Mouse (Mus musculus) MEL (cell line): ENCODE results near the gene Spg11.

Experiments
- BHLHE40 ChIP-seq: IDR thresholded peaks from 2 replicates; pipeline ENCODE4 v1.6.1; 2012; ENCODE audit warnings: low read depth, mild to moderate bottlenecking, inconsistent platforms, low read length, improper control_type of control experiment, borderline replicate concordance
- CTCF ChIP-seq, 3 experiments: IDR thresholded peaks in 2 of 3; conservative IDR thresholded peaks in 1 of 3; 2 replicates each; pipeline ENCODE4 v1.5.1; 2011 to 2012; ENCODE audit warnings: low read length in 3 of 3, low read depth in 2 of 3, mild to moderate bottlenecking in 2 of 3, improper control_type of control experiment in 1 of 3, inconsistent platforms in 1 of 3, mixed read lengths in 1 of 3, moderate library complexity in 1 of 3; ENCODE audit not compliant: control insufficient read depth in 1 of 3, insufficient read depth in 1 of 3, poor library complexity in 1 of 3, severe bottlenecking in 1 of 3
- E2F4 ChIP-seq: IDR thresholded peaks from 2 replicates; pipeline ENCODE4 v1.6.1; 2011; ENCODE audit warnings: low read depth, low read length, improper control_type of control experiment, borderline replicate concordance
- EP300 ChIP-seq, 2 experiments: IDR thresholded peaks; 2 replicates each; pipeline ENCODE4 v1.6.1; 2011; ENCODE audit warnings: improper control_type of control experiment in 2 of 2, low read length in 2 of 2, low read depth in 1 of 2, mild to moderate bottlenecking in 1 of 2
- POLR2A ChIP-seq, 2 experiments: IDR thresholded peaks; 2 replicates each; pipeline ENCODE4 v1.6.1; 2011 to 2012; ENCODE audit warnings: low read length in 2 of 2, mild to moderate bottlenecking in 2 of 2, control low read depth in 1 of 2, improper control_type of control experiment in 1 of 2, low read depth in 1 of 2, moderate library complexity in 1 of 2; ENCODE audit not compliant: control insufficient read depth in 1 of 2, insufficient read depth in 1 of 2, poor library complexity in 1 of 2
- POLR2AphosphoS5 ChIP-seq: IDR thresholded peaks from 2 replicates; pipeline ENCODE4 v1.6.1; 2012; ENCODE audit warnings: low read depth, borderline replicate concordance, mild to moderate bottlenecking, inconsistent platforms, low read length, moderate library complexity, mixed read lengths
- TBP ChIP-seq: IDR thresholded peaks from 2 replicates; pipeline ENCODE4 v1.8.0; 2011; ENCODE audit warnings: low read depth, low read length, improper control_type of control experiment

DNA sequence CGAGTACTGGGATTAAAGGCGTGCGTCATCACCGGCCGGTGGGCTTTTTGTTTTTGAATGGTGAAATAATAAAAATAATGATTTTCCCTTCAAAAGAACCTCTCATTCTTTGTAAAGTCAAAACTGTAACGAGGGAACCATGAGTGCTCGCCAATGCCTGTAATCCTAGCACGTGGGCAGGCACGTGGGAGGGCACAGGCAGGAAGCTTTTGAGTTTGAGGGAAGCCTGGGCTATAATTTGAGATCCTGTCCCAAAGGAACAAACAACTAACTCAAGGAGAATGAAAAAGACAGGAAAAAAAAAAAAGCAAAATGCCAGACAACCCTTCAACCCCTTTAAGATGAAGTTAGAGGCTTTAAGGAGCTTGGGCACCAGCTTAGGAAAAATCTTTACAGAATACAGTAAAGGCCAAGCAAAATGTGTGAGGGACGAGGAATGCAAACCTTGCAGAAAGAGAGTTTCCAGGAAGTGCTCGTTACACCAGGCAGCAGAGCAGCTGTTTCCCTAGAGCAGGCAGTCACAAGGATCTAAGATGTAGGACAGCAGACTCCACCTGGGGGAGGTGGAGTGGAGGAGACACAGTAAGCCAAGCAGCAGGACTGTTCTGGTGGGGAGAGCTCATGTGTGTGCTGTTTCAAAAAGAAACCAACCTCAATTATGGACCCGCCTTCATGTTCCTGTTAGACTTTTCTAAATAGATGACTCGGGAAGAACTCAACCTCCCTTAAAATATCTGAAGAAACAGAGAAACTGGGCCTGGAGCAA lies 45.4 kb upstream of the Spg11 start:
- no peak for TF ChIP-seq CTCF (IDR thresholded peaks at IDR 0.05 in 2 of 3, conservative IDR thresholded peaks at IDR 0.05 in 1 of 3; ENCODE audit: control insufficient read depth in 1 of 3, insufficient read depth in 1 of 3, low read depth in 2 of 3, low read length in 3 of 3, poor library complexity in 1 of 3, severe bottlenecking in 1 of 3)
- TF ChIP-seq EP300 (IDR thresholded peaks at IDR 0.05; ENCODE audit: low read depth in 1 of 2, low read length in 2 of 2), result no peak
- no peak for TF ChIP-seq E2F4
- no peak for TF ChIP-seq POLR2A (IDR thresholded peaks at IDR 0.05; ENCODE audit: control insufficient read depth in 1 of 2, insufficient read depth in 1 of 2, low read depth in 1 of 2, low read length in 2 of 2, poor library complexity in 1 of 2)
- no peak for TF ChIP-seq BHLHE40
- TF ChIP-seq POLR2AphosphoS5, result no peak
- no peak for TF ChIP-seq TBP
